8 mouse cellular contexts compared by ENCODE assay signal in the genomic region with DNA sequence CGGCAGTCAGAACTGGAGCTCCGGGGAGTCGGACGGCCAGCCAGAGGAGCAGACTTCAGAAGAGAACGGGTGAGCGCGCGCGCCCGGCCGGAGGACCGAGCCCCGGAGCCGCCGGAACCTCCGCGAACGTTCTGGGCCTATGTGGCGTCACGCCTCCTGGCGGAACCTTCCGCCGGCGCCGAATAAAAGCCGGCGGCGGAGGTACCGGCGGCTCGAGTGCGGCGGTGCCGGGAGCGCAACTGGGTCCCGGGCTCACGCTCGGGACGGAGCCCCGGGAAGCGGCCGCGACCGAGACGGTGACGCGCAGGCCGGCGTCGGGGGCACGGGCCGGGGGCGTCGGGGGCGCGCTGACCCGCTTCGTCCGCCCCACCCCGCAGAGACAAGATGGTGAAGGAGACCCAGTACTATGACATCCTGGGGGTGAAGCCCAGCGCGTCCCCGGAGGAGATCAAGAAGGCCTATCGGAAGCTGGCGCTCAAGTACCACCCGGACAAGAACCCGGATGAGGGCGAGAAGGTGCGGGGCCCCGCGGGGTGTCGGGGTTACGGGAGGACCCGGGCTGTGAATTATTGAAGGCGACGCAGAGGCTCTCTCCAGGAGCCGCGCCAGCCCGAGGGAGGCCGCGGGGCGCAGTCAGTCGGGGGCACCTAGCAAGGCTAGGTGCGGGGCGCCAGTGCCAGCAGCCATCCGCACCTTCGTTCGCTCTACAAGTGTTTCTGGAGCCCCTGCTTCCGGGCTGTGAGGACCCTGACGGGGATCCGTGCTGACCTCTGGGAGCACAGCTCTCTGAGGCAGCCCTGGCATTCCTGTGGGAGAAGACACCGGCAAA. TPM values are rescaled to one million over a fixed set of nuclear protein-coding genes. Genes with fewer than 3 reads are reported as not detected.
DNase-seq lines count a peak whose midpoint lies in the region; ATAC-seq and TF ChIP-seq lines count a peak whose summit lies in the region.

No protein-coding gene starts in this region.

- peak overlapping the region; percentile 90 for H3K9ac ChIP-seq in heart, embryonic 14.5 days (ENCODE audit: low read length)
- H3K9ac ChIP-seq in kidney, postnatal 0 days (ENCODE audit: low read depth, low read length), result peak overlapping the region; percentile 82
- peak overlapping the region; percentile 96 for H3K9ac ChIP-seq in liver, embryonic 12.5 days

- H3K27ac ChIP-seq in brown adipose tissue, adult 24 weeks (replicated peaks; ENCODE audit: low read depth, low read length), result peak overlapping the region; percentile 76
- peak overlapping the region; percentile 83 for H3K27ac ChIP-seq in forebrain, embryonic 10.5 days
- peak overlapping the region; percentile 67 to 96 for H3K27ac ChIP-seq in heart, embryonic 14.5 days (replicated peaks in 1 of 2; ENCODE audit: control insufficient read depth in 1 of 2, insufficient read depth in 1 of 2, low read depth in 2 of 2, low read length in 2 of 2)
- no peak overlapping the region for H3K27ac ChIP-seq in kidney, postnatal 0 days
- peak overlapping the region; percentile 97 for H3K27ac ChIP-seq in liver, embryonic 12.5 days

- under 1% methylated on average over 92 of the region's 92 CpGs for WGBS in forebrain, embryonic 10.5 days
- under 1% methylated on average over 87 of the region's 92 CpGs for WGBS in heart, embryonic 14.5 days
- WGBS in kidney, postnatal 0 days, result under 1% methylated on average over 92 of the region's 92 CpGs
- WGBS in liver, embryonic 12.5 days (ENCODE audit: insufficient replicate concordance), result 1% methylated on average over 83 of the region's 92 CpGs

- peaks cover 13% of the 10 kb centered on the region; the same call in 1 of the 2 replicates for H3K4me1 ChIP-seq in brown adipose tissue, adult 24 weeks (ENCODE audit: control insufficient read depth, insufficient read depth, insufficient read length, low read length)
- peaks cover 26% of the 10 kb centered on the region for H3K4me1 ChIP-seq in forebrain, embryonic 10.5 days
- peaks cover 16 to 43% of the 10 kb centered on the region in 2 experiments for H3K4me1 ChIP-seq in heart, embryonic 14.5 days (ENCODE audit: control insufficient read depth in 2 of 2, insufficient read depth in 2 of 2, low read length in 2 of 2)
- peaks cover 9% of the 10 kb centered on the region for H3K4me1 ChIP-seq in kidney, postnatal 0 days (replicated peaks; ENCODE audit: insufficient read depth, low read length)
- peaks cover 86% of the 10 kb centered on the region for H3K4me1 ChIP-seq in liver, embryonic 12.5 days

- peaks cover 66% of the 10 kb centered on the region for H3K27me3 ChIP-seq in forebrain, embryonic 10.5 days (ENCODE audit: poor library complexity, severe bottlenecking)
- no peaks in the 10 kb centered on the region for H3K27me3 ChIP-seq in heart, embryonic 14.5 days (ENCODE audit: control insufficient read depth, insufficient read depth, low read length)
- H3K27me3 ChIP-seq in kidney, postnatal 0 days (ENCODE audit: insufficient read depth, low read length), result no peaks in the 10 kb centered on the region
- peaks cover 33% of the 10 kb centered on the region for H3K27me3 ChIP-seq in liver, embryonic 12.5 days (replicated peaks)
- peaks cover 5% of the 10 kb centered on the region; the same call in 1 of the 2 replicates for H3K27me3 ChIP-seq in splenic B cell, adult 2 months (ENCODE audit: control insufficient read depth, insufficient read depth, low read length, poor library complexity, severe bottlenecking)

- no peak for TF ChIP-seq CTCF in kidney, postnatal 0 days (IDR thresholded peaks at IDR 0.05; ENCODE audit: low read depth)

- peak; percentile 88 for DNase-seq in CD4-positive, CD25-positive, alpha-beta regulatory T cell, adult 2 months (ENCODE audit: low read depth, low spot score)
- DNase-seq in forebrain, embryonic 10.5 days (ENCODE audit: extremely low spot score, low spot score), result peak; percentile 63
- peak; percentile 73 for DNase-seq in kidney, postnatal 0 days (ENCODE audit: low spot score)
- peak; percentile 57 to 63 for DNase-seq in natural killer cell, adult 2 months (ENCODE audit: low spot score in 2 of 2)
- peak; percentile 48 for DNase-seq in splenic B cell, adult 2 months (ENCODE audit: low read depth, low spot score)

- peak overlapping the region; percentile 94 for H3K4me2 ChIP-seq in heart, embryonic 14.5 days (ENCODE audit: low read length)
- H3K4me2 ChIP-seq in kidney, postnatal 0 days (ENCODE audit: low read length), result peak overlapping the region; percentile 98
- H3K4me2 ChIP-seq in liver, embryonic 12.5 days, result peak overlapping the region; percentile 92

- H3K36me3 ChIP-seq in forebrain, embryonic 10.5 days (replicated peaks), result no peaks in the 10 kb centered on the region
- no peaks in the 10 kb centered on the region for H3K36me3 ChIP-seq in heart, embryonic 14.5 days (ENCODE audit: control insufficient read depth, insufficient read depth, low read length)
- H3K36me3 ChIP-seq in kidney, postnatal 0 days (ENCODE audit: insufficient read depth, low read length), result no peaks in the 10 kb centered on the region
- H3K36me3 ChIP-seq in liver, embryonic 12.5 days, result no peaks in the 10 kb centered on the region
- no peaks in the 10 kb centered on the region for H3K36me3 ChIP-seq in splenic B cell, adult 2 months (ENCODE audit: control insufficient read depth, insufficient read depth, low read length, poor library complexity, severe bottlenecking)

- no peaks in the 10 kb centered on the region for H3K9me3 ChIP-seq in forebrain, embryonic 10.5 days
- H3K9me3 ChIP-seq in heart, embryonic 14.5 days (ENCODE audit: control insufficient read depth, low read length), result no peaks in the 10 kb centered on the region
- no peaks in the 10 kb centered on the region for H3K9me3 ChIP-seq in kidney, postnatal 0 days (replicated peaks; ENCODE audit: low read length)
- no peaks in the 10 kb centered on the region for H3K9me3 ChIP-seq in liver, embryonic 12.5 days (replicated peaks)

- ATAC-seq in heart, embryonic 14.5 days (ENCODE audit: insufficient number of reproducible peaks, insufficient read depth, low FRiP score, low read depth), result peak; percentile 51
- peak; percentile 69 for ATAC-seq in kidney, postnatal 0 days (replicated peaks; ENCODE audit: low FRiP score, low read depth)
- ATAC-seq in liver, embryonic 12.5 days, result peak; percentile 46

- H3K4me3 ChIP-seq in brown adipose tissue, adult 24 weeks (ENCODE audit: insufficient read depth, low read depth, low read length), result peak overlapping the region; percentile 85
- H3K4me3 ChIP-seq in forebrain, embryonic 10.5 days, result peak overlapping the region; percentile 73
- H3K4me3 ChIP-seq in heart, embryonic 14.5 days (ENCODE audit: control insufficient read depth in 1 of 2, insufficient read depth in 1 of 2, low read depth in 1 of 2, low read length in 2 of 2), result peak overlapping the region; percentile 76 to 86
- H3K4me3 ChIP-seq in kidney, postnatal 0 days (replicated peaks; ENCODE audit: low read depth, low read length), result peak overlapping the region; percentile 77
- H3K4me3 ChIP-seq in liver, embryonic 12.5 days, result peak overlapping the region; percentile 80

RNA-seq across cellular contexts. Expression of a gene that starts 0.9 kb away (rescaled TPM):
- 11.9 and 22.4 TPM in 2 replicates for polyA plus RNA-seq in brown adipose tissue, adult 24 weeks (2012; ENCODE audit: insufficient read depth, insufficient read length, missing spikeins)
- polyA plus RNA-seq in forebrain, embryonic 10.5 days (2016; fragmentation: Nextera tagmentation; extraction: Ambion mirVana), result 3.1 TPM in 2 replicates
- polyA plus RNA-seq in heart, embryonic 14.5 days (2014; fragmentation: Nextera tagmentation; extraction: Ambion mirVana), result 29.0 and 30.1 TPM in 2 replicates
- polyA plus RNA-seq in kidney, postnatal 0 days (2015; fragmentation: Nextera tagmentation; extraction: Ambion mirVana), result 2.9 and 3.2 TPM in 2 replicates
- polyA plus RNA-seq in liver, embryonic 12.5 days (2016; fragmentation: Nextera tagmentation; extraction: Ambion mirVana), result 24.3 and 26.5 TPM in 2 replicates

RNA-seq across cellular contexts. Expression of a gene that starts 34.8 kb away (rescaled TPM):
- polyA plus RNA-seq in brown adipose tissue, adult 24 weeks (2012; ENCODE audit: insufficient read depth, insufficient read length, missing spikeins), result 56.9 and 70.4 TPM in 2 replicates
- 183 and 188 TPM in 2 replicates for polyA plus RNA-seq in forebrain, embryonic 10.5 days (2016; fragmentation: Nextera tagmentation; extraction: Ambion mirVana)
- 103 and 105 TPM in 2 replicates for polyA plus RNA-seq in heart, embryonic 14.5 days (2014; fragmentation: Nextera tagmentation; extraction: Ambion mirVana)
- 155 and 166 TPM in 2 replicates for polyA plus RNA-seq in kidney, postnatal 0 days (2015; fragmentation: Nextera tagmentation; extraction: Ambion mirVana)
- polyA plus RNA-seq in liver, embryonic 12.5 days (2016; fragmentation: Nextera tagmentation; extraction: Ambion mirVana), result 124 and 127 TPM in 2 replicates

RNA-seq across cellular contexts. Expression of a gene that starts 37.9 kb away (rescaled TPM):
- polyA plus RNA-seq in brown adipose tissue, adult 24 weeks (2012; ENCODE audit: insufficient read depth, insufficient read length, missing spikeins), result 0.38 and 1.3 TPM in 2 replicates
- polyA plus RNA-seq in forebrain, embryonic 10.5 days (2016; fragmentation: Nextera tagmentation; extraction: Ambion mirVana), result 7.7 and 9.6 TPM in 2 replicates
- 0.07 TPM in 1 of 2 replicates, not detected in the other for polyA plus RNA-seq in heart, embryonic 14.5 days (2014; fragmentation: Nextera tagmentation; extraction: Ambion mirVana)
- 1.0 and 1.4 TPM in 2 replicates for polyA plus RNA-seq in kidney, postnatal 0 days (2015; fragmentation: Nextera tagmentation; extraction: Ambion mirVana)
- polyA plus RNA-seq in liver, embryonic 12.5 days (2016; fragmentation: Nextera tagmentation; extraction: Ambion mirVana), result 0.24 and 0.30 TPM in 2 replicates
